Mouse (Mus musculus): ENCODE measurements around the gene Ubac2. TPM values are rescaled to one million over a fixed set of nuclear protein-coding genes. Genes with fewer than 3 reads are reported as not detected.

The Ubac2 gene
- polyA plus RNA-seq, 1 experiment from 2014 or later = 66.3 TPM

DNA sequence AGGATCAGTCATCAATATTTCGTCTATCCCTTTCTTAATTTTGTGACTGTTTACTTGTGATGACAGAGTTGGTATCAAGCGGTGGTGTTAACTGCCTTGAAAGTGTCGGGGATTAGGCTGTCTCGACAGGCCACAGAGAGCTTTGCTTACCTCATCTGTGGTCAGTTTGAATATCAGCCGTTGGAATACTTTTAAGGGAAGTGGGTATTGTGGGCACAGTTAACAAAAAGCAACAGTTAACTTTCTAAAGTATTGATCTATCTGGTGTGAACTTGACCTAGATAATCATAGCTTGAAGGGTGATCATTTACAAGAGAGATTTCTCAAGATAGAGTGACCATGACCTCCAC is 56.2 kb downstream of the Ubac2 start:
- 93% methylated on average over 5 of the region's 5 CpGs for WGBS
- Histone ChIP-seq H3K4me2 (replicated peaks; ENCODE audit: low read depth, low read length) (no peak overlapping the region), H3K4me3 (ENCODE audit: low read depth, low read length) (no peak overlapping the region), H3K4me1 (replicated peaks; ENCODE audit: control insufficient read depth, insufficient read depth, low read length) (no peaks in the 10 kb centered on the region), H3K9ac (ENCODE audit: low read depth, low read length) (no peak overlapping the region), H3K9me3 (ENCODE audit: control insufficient read depth, low read length) (no peaks in the 10 kb centered on the region), H3K36me3 (ENCODE audit: control insufficient read depth, insufficient read depth, low read length) (no peaks in the 10 kb centered on the region), H3K27ac (ENCODE audit: low read depth, low read length) (no peak overlapping the region), H3K27me3 (ENCODE audit: control insufficient read depth, insufficient read depth, low read length) (no peaks in the 10 kb centered on the region)
- ATAC-seq (ENCODE audit: low FRiP score) (no peak), DNase-seq (ENCODE audit: low spot score) (no peak)

DNA sequence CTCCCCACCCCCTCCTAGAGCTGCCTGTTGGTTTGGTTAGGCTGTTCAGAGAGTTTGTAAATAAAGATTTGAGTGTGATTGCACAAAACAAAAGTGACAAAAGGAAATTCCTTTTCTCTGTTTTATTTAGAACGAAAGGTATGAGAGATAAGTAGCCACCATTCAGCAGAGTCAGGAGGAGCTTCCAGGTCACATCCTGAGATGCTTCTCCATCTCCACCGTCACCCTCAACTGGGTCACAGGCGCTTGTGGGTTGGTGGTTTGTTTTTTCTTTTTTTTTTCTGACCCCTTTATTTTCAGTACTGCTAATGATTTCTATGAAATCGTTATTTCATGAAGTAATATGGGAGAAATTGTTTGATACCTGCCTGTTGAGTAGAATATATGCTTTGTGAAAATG is 57.9 kb downstream of the Ubac2 start:
- DNase-seq (ENCODE audit: low spot score) (no peak), ATAC-seq (ENCODE audit: low FRiP score) (no peak)
- 93% methylated on average over 4 of the region's 4 CpGs for WGBS
- Histone ChIP-seq H3K9ac (ENCODE audit: low read depth, low read length) (no peak overlapping the region), H3K9me3 (ENCODE audit: control insufficient read depth, low read length) (no peaks in the 10 kb centered on the region), H3K4me3 (ENCODE audit: low read depth, low read length) (no peak overlapping the region), H3K4me1 (replicated peaks; ENCODE audit: control insufficient read depth, insufficient read depth, low read length) (no peaks in the 10 kb centered on the region), H3K36me3 (ENCODE audit: control insufficient read depth, insufficient read depth, low read length) (no peaks in the 10 kb centered on the region), H3K27me3 (ENCODE audit: control insufficient read depth, insufficient read depth, low read length) (no peaks in the 10 kb centered on the region), H3K4me2 (replicated peaks; ENCODE audit: low read depth, low read length) (no peak overlapping the region), H3K27ac (ENCODE audit: low read depth, low read length) (no peak overlapping the region)

DNA sequence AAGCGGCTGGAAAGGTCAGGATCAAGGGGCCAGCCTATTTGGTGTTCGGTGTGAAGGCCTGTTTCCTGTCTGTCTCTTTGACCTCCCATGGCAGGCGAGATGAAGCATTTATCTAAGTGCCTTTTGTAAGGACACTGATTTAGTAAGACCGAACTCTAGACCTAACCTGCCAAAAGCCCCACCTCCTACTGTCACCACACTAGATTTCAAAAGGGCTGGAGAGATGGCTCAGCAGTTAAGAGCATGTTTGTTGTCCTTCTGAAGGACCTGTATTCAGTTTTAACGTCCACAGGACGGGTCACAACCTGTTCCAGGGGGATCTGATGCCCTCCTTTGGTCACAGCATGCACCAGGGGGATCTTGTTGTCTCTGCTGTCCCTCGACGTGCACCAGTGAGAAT is 58.4 kb downstream of the Ubac2 start:
- Histone ChIP-seq H3K4me2 (replicated peaks; ENCODE audit: low read depth, low read length) (no peak overlapping the region), H3K9ac (ENCODE audit: low read depth, low read length) (no peak overlapping the region), H3K27me3 (ENCODE audit: control insufficient read depth, insufficient read depth, low read length) (no peaks in the 10 kb centered on the region), H3K27ac (ENCODE audit: low read depth, low read length) (no peak overlapping the region), H3K4me1 (replicated peaks; ENCODE audit: control insufficient read depth, insufficient read depth, low read length) (no peaks in the 10 kb centered on the region), H3K4me3 (ENCODE audit: low read depth, low read length) (no peak overlapping the region), H3K36me3 (ENCODE audit: control insufficient read depth, insufficient read depth, low read length) (no peaks in the 10 kb centered on the region), H3K9me3 (ENCODE audit: control insufficient read depth, low read length) (no peaks in the 10 kb centered on the region)
- DNase-seq (ENCODE audit: low spot score) = no peak
- no peak for ATAC-seq (ENCODE audit: low FRiP score)
- 75% methylated on average over 8 of the region's 8 CpGs for WGBS

DNA sequence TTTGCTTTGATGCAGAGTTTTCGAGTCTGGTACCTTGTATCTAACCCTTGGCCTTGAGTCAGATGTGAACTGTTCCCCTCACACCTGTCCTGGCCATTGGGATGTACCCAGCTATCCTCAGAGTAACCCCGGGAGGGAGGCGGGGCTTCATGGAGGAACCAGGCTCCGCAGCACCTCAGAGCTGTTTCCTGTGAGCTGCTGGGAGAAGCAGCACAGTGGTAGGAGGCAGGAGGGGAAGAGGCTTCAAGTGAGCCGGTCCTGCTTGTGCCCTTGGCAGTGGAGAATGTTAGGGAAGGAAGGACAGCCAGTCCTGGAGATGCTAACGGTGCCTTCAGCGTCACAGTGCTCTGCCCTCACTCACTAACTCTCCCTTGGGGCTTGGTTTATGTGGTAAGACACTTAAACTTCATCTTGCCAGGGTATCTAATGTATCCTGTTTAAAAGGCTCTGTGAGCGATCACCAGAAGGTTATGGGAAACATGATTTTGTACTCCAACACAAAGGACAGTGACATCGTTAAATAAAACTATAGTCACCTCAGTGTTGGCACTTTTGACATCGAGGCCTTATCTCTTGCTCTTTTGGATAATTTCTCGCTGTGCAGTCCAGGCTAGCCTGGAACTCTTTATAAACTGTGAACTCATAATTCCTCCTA is 59.3 kb downstream of the Ubac2 start:
- 92% methylated on average over 11 of the region's 11 CpGs for WGBS
- DNase-seq (ENCODE audit: low spot score) (no peak), ATAC-seq (ENCODE audit: low FRiP score) (no peak)
- H3K4me3 ChIP-seq (ENCODE audit: low read depth, low read length) = no peak overlapping the region
- no peak overlapping the region for H3K4me2 ChIP-seq (replicated peaks; ENCODE audit: low read depth, low read length)
- H3K4me1 ChIP-seq (replicated peaks; ENCODE audit: control insufficient read depth, insufficient read depth, low read length) = no peaks in the 10 kb centered on the region
- H3K36me3 ChIP-seq (ENCODE audit: control insufficient read depth, insufficient read depth, low read length) = no peaks in the 10 kb centered on the region
- H3K27me3 ChIP-seq (ENCODE audit: control insufficient read depth, insufficient read depth, low read length) = no peaks in the 10 kb centered on the region
- H3K9ac ChIP-seq (ENCODE audit: low read depth, low read length) = no peak overlapping the region
- H3K27ac ChIP-seq (ENCODE audit: low read depth, low read length) = no peak overlapping the region
- no peaks in the 10 kb centered on the region for H3K9me3 ChIP-seq (ENCODE audit: control insufficient read depth, low read length)

DNA sequence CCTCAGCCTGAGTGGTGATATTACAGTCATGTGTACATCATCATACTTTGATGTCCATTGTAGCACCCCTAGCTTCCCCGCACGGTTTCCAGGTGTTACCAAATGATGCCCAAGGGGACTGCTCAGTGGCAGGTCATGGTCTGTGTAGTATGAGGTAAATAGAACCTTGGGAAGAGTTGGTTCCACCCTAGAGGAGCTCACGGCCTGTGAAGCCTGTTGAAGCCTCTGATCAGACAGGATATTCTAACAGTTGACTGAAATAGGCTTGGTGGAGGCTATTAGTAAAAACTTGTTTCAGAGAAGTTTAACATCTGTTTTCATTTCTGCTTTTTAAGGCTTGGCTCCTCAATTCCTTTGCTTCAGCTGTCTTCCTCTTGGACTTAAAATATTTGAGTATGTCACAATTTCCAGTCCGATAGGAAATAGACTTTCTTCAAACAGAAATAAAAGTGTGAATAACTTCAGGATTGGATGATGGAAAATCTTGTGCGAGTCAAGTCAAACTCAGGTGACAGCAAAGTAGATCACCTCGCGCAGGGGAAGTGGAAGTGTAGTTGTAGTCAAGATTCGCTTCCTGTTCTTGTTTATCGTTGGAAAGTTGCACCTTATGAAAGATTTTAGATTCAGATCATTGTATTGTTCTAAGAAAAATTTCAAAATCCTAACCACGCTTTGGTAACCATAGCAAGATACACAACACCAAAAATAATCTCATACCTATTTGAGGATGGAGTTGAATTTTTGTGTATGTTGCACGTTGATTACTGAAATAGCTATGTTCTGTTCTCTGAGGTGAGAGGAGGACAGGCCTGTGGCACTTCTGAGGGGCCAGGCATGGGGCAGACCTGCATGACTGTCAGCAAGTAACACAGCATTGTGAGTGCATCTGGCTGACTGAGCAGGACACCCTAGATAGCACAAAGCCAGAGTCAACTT is 60.1 kb downstream of the Ubac2 start:
- H3K4me1 ChIP-seq (replicated peaks; ENCODE audit: control insufficient read depth, insufficient read depth, low read length) = no peaks in the 10 kb centered on the region
- no peak overlapping the region for H3K27ac ChIP-seq (ENCODE audit: low read depth, low read length)
- no peaks in the 10 kb centered on the region for H3K36me3 ChIP-seq (ENCODE audit: control insufficient read depth, insufficient read depth, low read length)
- no peak overlapping the region for H3K9ac ChIP-seq (ENCODE audit: low read depth, low read length)
- no peak overlapping the region for H3K4me3 ChIP-seq (ENCODE audit: low read depth, low read length)
- H3K4me2 ChIP-seq (replicated peaks; ENCODE audit: low read depth, low read length) = no peak overlapping the region
- ATAC-seq (ENCODE audit: low FRiP score) (no peak), DNase-seq (ENCODE audit: low spot score) (no peak)
- no peaks in the 10 kb centered on the region for H3K9me3 ChIP-seq (ENCODE audit: control insufficient read depth, low read length)
- 94% methylated on average over 11 of the region's 11 CpGs for WGBS
- H3K27me3 ChIP-seq (ENCODE audit: control insufficient read depth, insufficient read depth, low read length) = no peaks in the 10 kb centered on the region

DNA sequence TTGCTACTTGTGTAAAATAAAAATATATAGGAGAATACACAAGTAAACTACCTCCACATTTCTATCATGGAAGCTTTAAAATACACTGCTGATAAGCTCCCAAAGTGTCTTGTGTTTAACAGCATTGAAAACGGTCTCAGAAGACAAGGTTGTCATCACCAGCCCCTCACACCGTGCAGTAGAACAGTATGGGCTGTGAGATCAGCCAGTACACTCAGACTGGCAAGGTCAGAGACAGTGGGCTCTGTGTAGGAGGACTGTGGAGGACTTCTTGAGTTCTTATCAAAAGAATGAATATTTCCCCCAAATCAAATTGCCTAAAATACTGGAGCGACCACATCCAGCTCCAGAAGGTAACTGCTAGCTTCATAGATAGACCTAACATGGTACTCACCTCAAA is 61.2 kb downstream of the Ubac2 start:
- Histone ChIP-seq H3K27ac (ENCODE audit: low read depth, low read length) (no peak overlapping the region), H3K9ac (ENCODE audit: low read depth, low read length) (no peak overlapping the region), H3K27me3 (ENCODE audit: control insufficient read depth, insufficient read depth, low read length) (no peaks in the 10 kb centered on the region), H3K36me3 (ENCODE audit: control insufficient read depth, insufficient read depth, low read length) (no peaks in the 10 kb centered on the region), H3K4me1 (replicated peaks; ENCODE audit: control insufficient read depth, insufficient read depth, low read length) (no peaks in the 10 kb centered on the region), H3K4me2 (replicated peaks; ENCODE audit: low read depth, low read length) (no peak overlapping the region), H3K4me3 (ENCODE audit: low read depth, low read length) (no peak overlapping the region), H3K9me3 (ENCODE audit: control insufficient read depth, low read length) (no peaks in the 10 kb centered on the region)
- 91% methylated on average over 3 of the region's 3 CpGs for WGBS
- ATAC-seq (ENCODE audit: low FRiP score) (no peak), DNase-seq (ENCODE audit: low spot score) (no peak)

DNA sequence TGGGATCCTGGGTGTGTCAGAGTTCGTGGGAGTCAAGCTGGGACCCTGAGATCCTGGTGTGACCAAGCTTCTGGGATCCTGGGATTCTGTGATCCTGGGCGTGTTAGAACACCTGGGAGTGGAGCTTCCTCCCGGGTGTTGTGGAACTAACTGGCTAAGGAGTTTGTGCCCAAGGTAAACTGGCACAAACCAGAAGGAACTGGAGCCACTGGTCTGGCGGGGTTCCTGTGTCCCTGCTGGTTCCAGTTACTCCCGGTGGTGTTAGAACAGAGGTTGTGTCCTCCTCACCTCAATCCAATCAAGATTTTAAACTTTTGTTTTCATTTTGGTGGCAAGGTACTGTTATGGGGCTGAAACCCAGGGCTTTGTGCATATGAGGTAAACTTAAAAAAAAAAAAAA is 67.7 kb downstream of the Ubac2 start:
- 89% methylated on average over 5 of the region's 5 CpGs for WGBS
- ATAC-seq (ENCODE audit: low FRiP score) (no peak), DNase-seq (ENCODE audit: low spot score) (no peak)

DNA sequence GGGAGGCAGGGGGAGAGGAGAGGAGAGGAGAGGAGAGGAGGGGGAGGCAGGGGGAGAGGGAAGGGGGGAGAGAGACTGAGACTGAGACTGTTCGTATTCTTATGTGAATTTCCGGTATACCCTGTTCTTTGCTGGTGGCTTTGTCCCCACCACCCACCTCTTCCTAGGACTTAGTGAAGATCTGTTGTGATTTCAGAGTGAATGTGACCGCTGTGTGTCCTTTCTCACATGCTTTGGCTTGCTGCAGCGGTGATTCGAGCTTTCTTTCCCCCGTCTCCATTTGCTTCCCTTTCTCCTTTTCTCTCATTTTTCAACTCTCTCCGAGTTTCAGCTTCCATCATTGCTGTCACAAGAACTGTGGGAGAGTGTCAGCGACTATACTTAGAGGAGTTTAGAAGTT is 68.3 kb downstream of the Ubac2 start:
- Histone ChIP-seq H3K27me3 (ENCODE audit: control insufficient read depth, insufficient read depth, low read length) (no peaks in the 10 kb centered on the region), H3K4me3 (ENCODE audit: low read depth, low read length) (no peak overlapping the region), H3K9ac (ENCODE audit: low read depth, low read length) (no peak overlapping the region), H3K9me3 (ENCODE audit: control insufficient read depth, low read length) (no peaks in the 10 kb centered on the region), H3K4me1 (replicated peaks; ENCODE audit: control insufficient read depth, insufficient read depth, low read length) (no peaks in the 10 kb centered on the region), H3K4me2 (replicated peaks; ENCODE audit: low read depth, low read length) (no peak overlapping the region), H3K27ac (ENCODE audit: low read depth, low read length) (no peak overlapping the region), H3K36me3 (ENCODE audit: control insufficient read depth, insufficient read depth, low read length) (no peaks in the 10 kb centered on the region)
- WGBS = 75% methylated on average over 8 of the region's 8 CpGs
- DNase-seq (ENCODE audit: low spot score) (no peak), ATAC-seq (ENCODE audit: low FRiP score) (no peak)

More for the DNA sequence above, 67.7 kb downstream of the Ubac2 start:
- no peaks in the 10 kb centered on the region for H3K4me1 ChIP-seq (replicated peaks; ENCODE audit: control insufficient read depth, insufficient read depth, low read length)
- no peak overlapping the region for H3K9ac ChIP-seq (ENCODE audit: low read depth, low read length)
- H3K27me3 ChIP-seq (ENCODE audit: control insufficient read depth, insufficient read depth, low read length) = no peaks in the 10 kb centered on the region
- H3K36me3 ChIP-seq (ENCODE audit: control insufficient read depth, insufficient read depth, low read length) = no peaks in the 10 kb centered on the region
- no peak overlapping the region for H3K4me3 ChIP-seq (ENCODE audit: low read depth, low read length)
- no peak overlapping the region for H3K27ac ChIP-seq (ENCODE audit: low read depth, low read length)
- no peak overlapping the region for H3K4me2 ChIP-seq (replicated peaks; ENCODE audit: low read depth, low read length)
- no peaks in the 10 kb centered on the region for H3K9me3 ChIP-seq (ENCODE audit: control insufficient read depth, low read length)

Measured in hindbrain, embryonic 11.5 days (tissue).